ENCODE assay signal across 8 mouse cellular contexts in the genomic region with DNA sequence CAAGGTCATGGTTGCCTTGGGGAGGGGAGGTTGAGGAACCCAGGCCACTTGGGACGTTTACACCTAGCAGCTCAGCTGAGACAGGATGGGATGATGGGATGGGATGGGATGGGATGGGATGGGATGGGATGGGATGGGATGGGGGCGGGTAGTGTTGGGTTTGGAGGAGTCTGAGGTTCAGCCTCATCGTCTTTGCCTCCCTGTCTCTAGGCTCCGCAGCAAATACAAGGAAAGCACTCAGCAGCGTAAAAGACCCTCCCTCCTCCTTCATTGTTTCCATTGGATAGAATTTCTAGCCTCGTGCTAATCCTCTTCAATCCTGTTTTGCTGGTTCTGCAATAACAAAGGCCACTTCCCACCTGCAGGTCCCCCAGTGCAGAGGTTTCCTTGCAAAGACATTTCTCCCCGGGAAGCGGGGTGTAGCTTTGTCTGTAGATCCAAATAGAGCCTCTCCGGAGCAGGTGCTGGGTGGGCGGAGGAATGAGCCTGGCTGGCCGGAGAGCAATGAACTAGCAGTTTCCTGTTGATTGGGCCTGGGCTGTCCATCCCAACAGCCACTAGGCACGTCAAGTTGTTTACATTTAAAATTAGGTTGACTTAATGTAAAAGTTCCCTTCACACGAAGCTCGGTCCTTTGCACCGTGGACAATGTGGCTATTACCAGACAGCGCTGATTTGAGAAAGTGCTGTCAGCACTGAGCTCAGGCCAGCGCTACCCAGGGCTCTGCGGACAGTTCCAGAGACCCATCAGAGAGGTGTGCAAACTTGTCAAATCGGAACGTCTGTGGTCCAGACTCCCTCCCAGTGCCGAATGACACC. TPM values are rescaled to one million over a fixed set of nuclear protein-coding genes. Genes with fewer than 3 reads are reported as not detected.
DNase-seq lines count a peak whose midpoint lies in the region; ATAC-seq and TF ChIP-seq lines count a peak whose summit lies in the region.

No protein-coding gene starts in this region.

- no peaks in the 10 kb centered on the region for H3K27me3 ChIP-seq in CH12.LX (replicated peaks)
- peaks cover 51% of the 10 kb centered on the region for H3K27me3 ChIP-seq in forebrain, embryonic 12.5 days
- peaks cover 59% of the 10 kb centered on the region for H3K27me3 ChIP-seq in liver, embryonic 12.5 days (replicated peaks)
- H3K27me3 ChIP-seq in stomach, embryonic 14.5 days (ENCODE audit: control insufficient read depth, insufficient read depth, low read length): no peaks in the 10 kb centered on the region

- peak overlapping the region; percentile 99 for H3K9ac ChIP-seq in CH12.LX (ENCODE audit: insufficient read depth, low read depth)
- H3K9ac ChIP-seq in forebrain, embryonic 12.5 days: peak overlapping the region; percentile 8; the same call in 1 of the 2 replicates
- no peak overlapping the region for H3K9ac ChIP-seq in liver, embryonic 12.5 days
- H3K9ac ChIP-seq in stomach, embryonic 14.5 days (replicated peaks; ENCODE audit: low read depth, low read length): no peak overlapping the region

- H3K27ac ChIP-seq in CH12.LX (ENCODE audit: insufficient read depth, low read depth): peak overlapping the region; percentile 98
- no peak overlapping the region for H3K27ac ChIP-seq in forebrain, embryonic 12.5 days
- no peak overlapping the region for H3K27ac ChIP-seq in liver, embryonic 12.5 days
- 0 out of 2 replicates have a peak overlapping the region, but pooled peaks have one; percentile 23 for H3K27ac ChIP-seq in stomach, embryonic 14.5 days (ENCODE audit: low read length)

- peak; percentile 60; the same call in 1 of the 2 replicates for ATAC-seq in forebrain, embryonic 12.5 days (ENCODE audit: low FRiP score)
- ATAC-seq in liver, embryonic 12.5 days: no peak
- peak; percentile 48; the same call in 1 of the 2 replicates for ATAC-seq in stomach, embryonic 14.5 days (ENCODE audit: insufficient number of reproducible peaks, insufficient read depth, low FRiP score, low read depth)

- TF ChIP-seq EP300 in CH12.LX (IDR thresholded peaks at IDR 0.05; ENCODE audit: low read length): no peak

- TF ChIP-seq CTCF in CH12.LX (conservative IDR thresholded peaks at IDR 0.05 in 1 of 2, IDR thresholded peaks at IDR 0.05 in 1 of 2; ENCODE audit: low read depth in 2 of 2, low read length in 2 of 2): no peak

- H3K4me3 ChIP-seq in CH12.LX (replicated peaks in 1 of 3; ENCODE audit: low read depth in 2 of 3, low read length in 2 of 3, poor library complexity in 1 of 3): peak overlapping the region; percentile 68 to 95 (median 81)
- peak overlapping the region; percentile 27 for H3K4me3 ChIP-seq in forebrain, embryonic 12.5 days (replicated peaks)
- H3K4me3 ChIP-seq in liver, embryonic 12.5 days: peak overlapping the region; percentile 29; the same call in 1 of the 2 replicates
- H3K4me3 ChIP-seq in stomach, embryonic 14.5 days (ENCODE audit: low read depth, low read length): peak overlapping the region; percentile 11; the same call in 1 of the 2 replicates

- H3K4me1 ChIP-seq in CH12.LX (ENCODE audit: control insufficient read depth in 1 of 2, insufficient read depth in 2 of 2): peaks cover 45 to 73% of the 10 kb centered on the region in 2 experiments
- H3K4me1 ChIP-seq in forebrain, embryonic 12.5 days: peaks cover 20% of the 10 kb centered on the region
- H3K4me1 ChIP-seq in liver, embryonic 12.5 days: peaks cover 7% of the 10 kb centered on the region
- H3K4me1 ChIP-seq in stomach, embryonic 14.5 days (ENCODE audit: control insufficient read depth, insufficient read depth, low read length): peaks cover 6% of the 10 kb centered on the region; the same call in 1 of the 2 replicates

- H3K9me3 ChIP-seq in CH12.LX (replicated peaks; ENCODE audit: low read length): no peaks in the 10 kb centered on the region
- H3K9me3 ChIP-seq in forebrain, embryonic 12.5 days: no peaks in the 10 kb centered on the region
- H3K9me3 ChIP-seq in liver, embryonic 12.5 days (replicated peaks): no peaks in the 10 kb centered on the region
- no peaks in the 10 kb centered on the region for H3K9me3 ChIP-seq in stomach, embryonic 14.5 days (ENCODE audit: control insufficient read depth, low read depth, low read length)

- in situ Hi-C loops in CH12.LX (cut with MboI; ENCODE audit: low pct_ligation_motif_present, low pct_unique_long_range_greater_than_20kb, low sequenced_read_pairs): loop anchor here (25.0 kb wide), 1 partner anchor 328 kb away; no protein-coding TSS in a partner anchor

- H3K36me3 ChIP-seq in CH12.LX (replicated peaks in 1 of 2; ENCODE audit: control insufficient read depth in 1 of 2, insufficient read depth in 1 of 2, low read length in 1 of 2): peaks cover 3 to 51% of the 10 kb centered on the region in 2 experiments
- H3K36me3 ChIP-seq in forebrain, embryonic 12.5 days (replicated peaks): no peaks in the 10 kb centered on the region
- H3K36me3 ChIP-seq in liver, embryonic 12.5 days: no peaks in the 10 kb centered on the region
- H3K36me3 ChIP-seq in stomach, embryonic 14.5 days (ENCODE audit: control insufficient read depth, insufficient read depth, low read length): no peaks in the 10 kb centered on the region

- DNase-seq in cerebellum, postnatal 14 days: peak; percentile 10 to 13
- no peak for DNase-seq in cerebellum, adult 9-10 months
- no peak for DNase-seq in CH12.LX (ENCODE audit: extremely low read depth)
- DNase-seq in adrenal gland, adult 8-10 months: no peak
- no peak for DNase-seq in layer of hippocampus, adult 8-10 months (ENCODE audit: low spot score in 2 of 2)

- no peak for TF ChIP-seq RAD21 in CH12.LX (IDR thresholded peaks at IDR 0.05; ENCODE audit: low read depth, low read length)

- dilution Hi-C loops in CH12.LX (cut with MboI; ENCODE audit: extremely low pct_ligation_motif_present, extremely low pct_unique_long_range_greater_than_20kb, low sequenced_read_pairs): no loop called here

- H3K4me2 ChIP-seq in CH12.LX (ENCODE audit: insufficient read depth, low read depth, poor library complexity, severe bottlenecking): peak overlapping the region; percentile 87
- peak overlapping the region; percentile 50 for H3K4me2 ChIP-seq in forebrain, embryonic 12.5 days
- H3K4me2 ChIP-seq in liver, embryonic 12.5 days: peak overlapping the region; percentile 55
- H3K4me2 ChIP-seq in stomach, embryonic 14.5 days (replicated peaks; ENCODE audit: low read depth, low read length): peak overlapping the region; percentile 44

- TF ChIP-seq POLR2A in CH12.LX (IDR thresholded peaks at IDR 0.05; ENCODE audit: low read depth, low read length): no peak

- 1% methylated on average over 21 of the region's 21 CpGs for WGBS in forebrain, embryonic 12.5 days
- 12% methylated on average over 21 of the region's 21 CpGs for WGBS in liver, embryonic 12.5 days (ENCODE audit: insufficient replicate concordance)
- WGBS in stomach, embryonic 14.5 days: 5% methylated on average over 21 of the region's 21 CpGs

- H3K79me2 ChIP-seq in CH12.LX (replicated peaks; ENCODE audit: control insufficient read depth, extremely low read depth, insufficient read depth, poor library complexity, severe bottlenecking): peaks cover 60% of the 10 kb centered on the region

TF ChIP-seq in CH12.LX, 34 proteins besides CTCF, POLR2A, EP300 and RAD21:
- no peak for TF ChIP-seq HCFC1 (IDR thresholded peaks at IDR 0.05; ENCODE audit: low read depth, low read length)
- no peak for TF ChIP-seq KAT2A (IDR thresholded peaks at IDR 0.05; ENCODE audit: insufficient replicate concordance, low read length)
- no peak for TF ChIP-seq JUN (IDR thresholded peaks at IDR 0.05; ENCODE audit: insufficient read depth, low read depth, low read length)
- TF ChIP-seq CHD2 (IDR thresholded peaks at IDR 0.05; ENCODE audit: low read length): no peak
- no peak for TF ChIP-seq USF2 (conservative IDR thresholded peaks at IDR 0.05; ENCODE audit: low read depth, low read length)
- no peak for TF ChIP-seq ELF1 (IDR thresholded peaks at IDR 0.05; ENCODE audit: low read depth, low read length)
- no peak; the same call in 1 of the 2 replicates for TF ChIP-seq MXI1 (IDR thresholded peaks at IDR 0.05; ENCODE audit: low read depth, low read length)
- peak; percentile 7; the same call in 1 of the 2 replicates for TF ChIP-seq IRF4 (IDR thresholded peaks at IDR 0.05; ENCODE audit: low read depth, low read length)
- no peak for TF ChIP-seq UBTF (IDR thresholded peaks at IDR 0.05; ENCODE audit: low read depth, low read length)
- TF ChIP-seq MAX (IDR thresholded peaks at IDR 0.05; ENCODE audit: low read length): peak; percentile 7; the same call in 1 of the 2 replicates
- TF ChIP-seq MAZ (IDR thresholded peaks at IDR 0.05; ENCODE audit: low read depth, low read length): no peak
- TF ChIP-seq TBP (conservative IDR thresholded peaks at IDR 0.05; ENCODE audit: low read depth, low read length): no peak
- TF ChIP-seq MYC (IDR thresholded peaks at IDR 0.05; ENCODE audit: low read depth, low read length): no peak

RNA-seq across cellular contexts. Expression of gene Tmem154, which starts 0.5 kb away (rescaled TPM):
- 38.6 and 42.8 TPM in 2 replicates for total RNA-seq in CH12.LX (2012; rRNA removed)
- total RNA-seq in CH12.LX (2014; rRNA removed): 57.1 and 57.7 TPM in 2 replicates
- 81.6 and 91.5 TPM in 2 replicates for polyA plus RNA-seq in CH12.LX (2012; ENCODE audit: insufficient read length, low read depth)
- 0.09 and 0.27 TPM in 2 replicates for polyA plus RNA-seq in forebrain, embryonic 12.5 days (2016; fragmentation: Nextera tagmentation; extraction: Ambion mirVana)
- polyA plus RNA-seq in liver, embryonic 12.5 days (2016; fragmentation: Nextera tagmentation; extraction: Ambion mirVana): 0.55 and 0.81 TPM in 2 replicates
- polyA plus RNA-seq in stomach, embryonic 14.5 days (2014; fragmentation: Nextera tagmentation; extraction: Ambion mirVana): 2.8 and 4.1 TPM in 2 replicates
- total RNA-seq in adrenal gland, adult 8-10 months (2022): 1 to 10 TPM; 2.2 to 3.8 (median 2.9) TPM
- 1 to 10 TPM in 2 of 4 experiments, under 1 TPM in 2; 0.49 to 2.8 (median 0.92) TPM for total RNA-seq in layer of hippocampus, adult 8-10 months (2022)

Comparison
In these comparisons a context has a peak if more than half of its experiments do, and no peak if none do; other contexts are left out.
1. DNase-seq: peak in cerebellum, postnatal 14 days (2 of 2); none in cerebellum, adult 9-10 months (single experiment), CH12.LX (single experiment), adrenal gland, adult 8-10 months (single experiment) and layer of hippocampus, adult 8-10 months (0 of 2).
2. H3K27ac ChIP-seq: peak in CH12.LX (single experiment) and stomach, embryonic 14.5 days (single experiment); none in forebrain, embryonic 12.5 days (single experiment) and liver, embryonic 12.5 days (single experiment).
3. H3K4me3 ChIP-seq: peak in every context shown above with its lines; median percentile 81 in CH12.LX; 29 in liver, embryonic 12.5 days; 27 in forebrain, embryonic 12.5 days; 11 in stomach, embryonic 14.5 days.
4. H3K9ac ChIP-seq: peak in CH12.LX (single experiment) and forebrain, embryonic 12.5 days (single experiment); none in liver, embryonic 12.5 days (single experiment) and stomach, embryonic 14.5 days (single experiment).
5. RNA of gene Tmem154, which starts 0.5 kb away (polyA plus RNA-seq): 81.6 to 91.5 TPM in CH12.LX; 2.8 to 4.1 TPM in stomach, embryonic 14.5 days, 0.55 to 0.81 TPM in liver, embryonic 12.5 days and 0.09 to 0.27 TPM in forebrain, embryonic 12.5 days; every median in the first group is over 10 times any median in the second.
6. Peak in every context shown above with its lines, with median percentiles within 50 percentile points of each other: H3K4me2 ChIP-seq.